Mouse (Mus musculus) heart, adult 2 months (tissue): ENCODE results near the gene Mctp1.

Source experiments
- CTCF ChIP-seq: fragments of 200-600 bp; IDR thresholded peaks from 2 replicates; pipeline ENCODE4 v1.8.1; 2022; ENCODE audit warnings: antibody characterized with exemption, mild to moderate bottlenecking, moderate library complexity
- POLR2A ChIP-seq: fragments of 200-500 bp; IDR thresholded peaks from 2 replicates; pipeline ENCODE4 v1.6.1; 2011; ENCODE audit warnings: mild to moderate bottlenecking, low read depth, low read length, control low read depth; ENCODE audit not compliant: insufficient read depth

- no peak for TF ChIP-seq CTCF
- TF ChIP-seq POLR2A, result no peak
Measured at GRCm38 (mm10) chr13:76482998-76483397, 98.7 kb downstream of the Mctp1 start.
